Mouse (Mus musculus): ENCODE measurements around the gene Fars2.

- TF ChIP-seq POLR2A (IDR thresholded peaks at IDR 0.05; ENCODE audit: low read depth, low read length) (no peak), CTCF (IDR thresholded peaks at IDR 0.05; ENCODE audit: extremely low read depth, insufficient read depth, insufficient read length, insufficient replicate concordance) (no peak)
These were observed 373.4 kb downstream of the Fars2 start for GRCm38 (mm10) chr13:36490612-36491011.

Data from spleen, adult 2 months (tissue).